Mouse (Mus musculus): Measurements from ENCODE around the gene Dab1. TPM values are rescaled to one million over a fixed set of nuclear protein-coding genes. Genes with fewer than 3 reads are reported as not detected.

Gene Dab1
- polyA plus RNA-seq, 1 experiment from 2014 or later, result 69.6 TPM

DNA sequence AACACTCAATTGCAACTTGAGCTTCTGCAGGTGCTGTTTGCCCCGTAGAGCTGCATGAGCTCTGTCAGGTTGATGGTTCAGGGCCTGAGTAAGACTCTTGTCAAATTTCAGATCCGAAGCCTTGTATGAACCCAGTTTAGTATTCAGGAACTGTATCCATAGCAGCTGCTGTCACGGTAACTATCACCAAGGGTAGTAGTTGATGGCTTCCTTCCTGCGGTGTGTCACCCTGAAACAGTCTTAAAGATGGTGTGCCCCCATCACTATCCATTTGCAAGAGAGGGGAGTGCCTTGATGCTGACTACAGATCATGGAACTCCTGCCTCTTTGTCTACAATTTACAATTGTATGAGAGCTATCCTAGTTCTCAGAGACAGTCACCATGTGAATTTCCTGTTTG is 87.3 kb downstream of the Dab1 start:
- Histone ChIP-seq H3K27me3 (peaks cover 4% of the 10 kb centered on the region; the same call in 1 of the 2 replicates), H3K9ac (no peak overlapping the region), H3K4me3 (no peak overlapping the region), H3K36me3 (no peaks in the 10 kb centered on the region), H3K4me2 (no peak overlapping the region), H3K4me1 (replicated peaks) (no peaks in the 10 kb centered on the region), H3K9me3 (no peaks in the 10 kb centered on the region), H3K27ac (no peak overlapping the region)
- 72% methylated on average over 4 of the region's 4 CpGs for whole genome bisulfite sequencing
- no peak for ATAC-seq (ENCODE audit: low FRiP score)

GRCm38 (mm10) chr4:103707140-103707539 is 88.0 kb downstream of the Dab1 start:
- Histone ChIP-seq H3K27me3 (peaks cover 4% of the 10 kb centered on the region; the same call in 1 of the 2 replicates), H3K27ac (no peak overlapping the region), H3K9me3 (no peaks in the 10 kb centered on the region), H3K4me3 (no peak overlapping the region), H3K9ac (no peak overlapping the region), H3K4me1 (replicated peaks) (no peaks in the 10 kb centered on the region), H3K4me2 (no peak overlapping the region), H3K36me3 (no peaks in the 10 kb centered on the region)
- ATAC-seq (ENCODE audit: low FRiP score), result no peak
- WGBS, result 71% methylated on average over 1 of the region's 1 CpGs

DNA sequence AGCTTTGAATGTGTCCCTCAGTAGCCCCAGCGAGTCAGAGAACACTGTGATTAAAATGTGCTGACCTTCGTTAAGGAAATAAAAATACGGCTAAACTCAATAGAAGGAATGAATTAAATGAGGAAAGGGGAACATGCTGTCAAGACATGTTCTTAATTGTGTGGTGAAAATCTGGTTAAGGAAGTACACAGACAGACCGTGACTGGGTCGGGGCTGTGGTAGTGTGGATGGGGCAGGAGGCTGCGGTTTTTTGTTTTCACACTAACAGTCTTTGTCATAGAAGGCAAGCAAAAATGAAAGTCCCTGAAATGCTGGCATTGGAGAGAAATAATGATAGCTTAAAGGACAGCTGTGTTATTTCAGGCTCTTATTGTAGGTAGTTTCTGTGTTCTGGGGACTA is 92.2 kb downstream of the Dab1 start:
- Histone ChIP-seq H3K4me1 (replicated peaks) (no peaks in the 10 kb centered on the region), H3K4me2 (no peak overlapping the region), H3K9me3 (no peaks in the 10 kb centered on the region), H3K27me3 (no peaks in the 10 kb centered on the region), H3K27ac (no peak overlapping the region), H3K9ac (no peak overlapping the region), H3K4me3 (no peak overlapping the region), H3K36me3 (no peaks in the 10 kb centered on the region)
- ATAC-seq (ENCODE audit: low FRiP score), result no peak
- WGBS, result 76% methylated on average over 6 of the region's 6 CpGs

DNA sequence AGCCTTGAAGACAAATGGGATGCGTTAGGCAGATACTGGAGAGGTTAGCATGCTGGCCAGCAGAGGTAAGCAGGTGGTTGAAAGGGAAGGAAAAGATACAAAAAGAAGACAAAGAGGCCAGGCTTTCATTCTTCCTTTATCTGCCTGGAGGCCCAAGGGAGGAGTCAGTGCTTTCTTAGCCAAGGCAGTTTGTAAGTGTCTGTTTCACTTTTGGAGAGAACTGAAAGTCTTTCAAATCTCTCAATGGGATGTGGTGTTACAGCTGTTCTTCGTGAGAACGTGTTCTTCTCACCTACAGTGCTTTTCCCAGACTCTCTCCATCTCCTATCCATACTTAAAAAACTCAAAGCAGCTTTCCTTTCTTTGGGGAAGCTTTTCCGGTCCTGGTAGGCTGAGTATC is 94.8 kb downstream of the Dab1 start:
- 82% methylated on average over 4 of the region's 4 CpGs for WGBS
- H3K9me3 ChIP-seq, result no peaks in the 10 kb centered on the region
- H3K27ac ChIP-seq, result no peak overlapping the region
- H3K4me3 ChIP-seq, result no peak overlapping the region
- no peak overlapping the region for H3K9ac ChIP-seq
- no peaks in the 10 kb centered on the region for H3K36me3 ChIP-seq
- H3K27me3 ChIP-seq, result no peaks in the 10 kb centered on the region
- no peak overlapping the region for H3K4me2 ChIP-seq
- ATAC-seq (ENCODE audit: low FRiP score), result no peak
- no peaks in the 10 kb centered on the region for H3K4me1 ChIP-seq (replicated peaks)

- H3K27ac ChIP-seq, result no peak overlapping the region
- H3K36me3 ChIP-seq, result no peaks in the 10 kb centered on the region
- no peaks in the 10 kb centered on the region for H3K27me3 ChIP-seq
- ATAC-seq (ENCODE audit: low FRiP score), result no peak
- H3K9me3 ChIP-seq, result no peaks in the 10 kb centered on the region
- H3K9ac ChIP-seq, result no peak overlapping the region
- no peak overlapping the region for H3K4me2 ChIP-seq
- H3K4me3 ChIP-seq, result no peak overlapping the region
- WGBS, result 83% methylated on average over 7 of the region's 7 CpGs
- H3K4me1 ChIP-seq (replicated peaks), result no peaks in the 10 kb centered on the region
Observed at GRCm38 (mm10) chr4:103714991-103715390, 95.8 kb downstream of the Dab1 start.

DNA sequence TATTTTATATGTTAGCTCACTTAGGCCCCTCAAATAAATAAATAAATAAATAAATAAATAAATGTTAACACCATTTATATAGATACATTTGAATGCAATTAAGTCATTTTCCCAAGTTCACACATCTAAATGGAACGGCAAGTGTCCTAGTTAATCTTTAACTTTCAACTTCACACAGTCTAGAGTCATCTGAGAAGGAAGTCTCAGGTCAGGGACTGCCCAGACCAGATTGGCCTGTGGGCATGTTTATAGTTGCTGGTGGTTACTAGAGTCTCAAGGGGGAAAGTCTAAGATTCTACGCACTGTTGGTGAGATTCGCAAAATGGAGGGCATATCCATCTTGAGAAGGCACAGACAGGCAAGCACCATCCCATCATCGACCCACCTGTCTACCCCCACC is 96.4 kb downstream of the Dab1 start:
- WGBS, result 94% methylated on average over 4 of the region's 4 CpGs
- no peaks in the 10 kb centered on the region for H3K27me3 ChIP-seq
- H3K4me2 ChIP-seq, result no peak overlapping the region
- H3K27ac ChIP-seq, result no peak overlapping the region
- H3K36me3 ChIP-seq, result no peaks in the 10 kb centered on the region
- no peak overlapping the region for H3K4me3 ChIP-seq
- ATAC-seq (ENCODE audit: low FRiP score), result no peak
- no peak overlapping the region for H3K9ac ChIP-seq
- H3K4me1 ChIP-seq (replicated peaks), result no peaks in the 10 kb centered on the region
- no peaks in the 10 kb centered on the region for H3K9me3 ChIP-seq

DNA sequence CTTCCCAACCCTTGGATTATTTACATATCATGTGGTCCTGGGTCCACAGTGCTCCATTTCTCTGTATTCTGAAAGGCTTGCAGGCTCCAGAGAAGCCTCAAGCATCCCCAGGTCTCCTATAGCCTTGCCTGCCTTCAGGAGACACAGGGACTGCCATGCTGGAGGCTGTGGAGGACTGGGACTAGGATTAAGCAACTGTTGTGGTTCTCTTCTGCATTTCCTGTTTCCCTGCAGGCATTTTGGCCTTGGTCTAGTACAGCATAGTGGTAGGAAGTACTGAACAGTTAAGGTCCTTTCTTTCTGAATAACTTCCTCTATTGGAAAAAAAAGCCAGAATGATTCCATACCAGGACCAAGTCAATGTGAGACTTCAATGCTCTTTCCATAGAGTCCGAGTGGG is 103.6 kb downstream of the Dab1 start:
- Histone ChIP-seq H3K27me3 (no peaks in the 10 kb centered on the region), H3K36me3 (no peaks in the 10 kb centered on the region), H3K4me1 (replicated peaks) (no peaks in the 10 kb centered on the region), H3K4me3 (no peak overlapping the region), H3K9ac (no peak overlapping the region), H3K9me3 (no peaks in the 10 kb centered on the region), H3K4me2 (no peak overlapping the region), H3K27ac (no peak overlapping the region)
- no peak for ATAC-seq (ENCODE audit: low FRiP score)
- WGBS, result 100% methylated on average over 1 of the region's 1 CpGs

DNA sequence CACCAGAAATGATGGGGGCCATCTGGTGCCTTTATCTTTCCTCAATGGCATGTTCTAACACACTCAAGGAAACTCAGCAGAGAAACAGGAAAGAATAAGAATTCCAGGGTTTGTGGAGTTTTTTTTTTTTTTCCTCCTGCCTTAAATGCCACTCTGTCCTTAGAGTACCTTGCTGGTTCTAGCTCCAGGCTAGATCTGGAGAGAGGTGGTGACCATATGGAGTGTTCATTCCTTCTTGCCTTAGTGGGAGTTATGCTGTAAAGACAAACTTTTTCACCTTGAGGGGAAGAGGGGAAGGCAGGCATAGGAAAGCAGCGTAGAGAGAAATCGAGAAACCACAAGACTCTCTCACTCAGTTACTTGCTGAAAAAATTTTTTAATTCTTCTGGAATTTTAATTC is 107.3 kb downstream of the Dab1 start:
- no peak overlapping the region for H3K9ac ChIP-seq
- no peaks in the 10 kb centered on the region for H3K4me1 ChIP-seq (replicated peaks)
- H3K27me3 ChIP-seq, result no peaks in the 10 kb centered on the region
- no peaks in the 10 kb centered on the region for H3K9me3 ChIP-seq
- H3K4me2 ChIP-seq, result no peak overlapping the region
- H3K36me3 ChIP-seq, result no peaks in the 10 kb centered on the region
- no peak for ATAC-seq (ENCODE audit: low FRiP score)
- WGBS, result 92% methylated on average over 2 of the region's 2 CpGs
- H3K27ac ChIP-seq, result no peak overlapping the region
- H3K4me3 ChIP-seq, result no peak overlapping the region

GRCm38 (mm10) chr4:103737185-103737584 is 118.0 kb downstream of the Dab1 start:
- no peak overlapping the region for H3K27ac ChIP-seq
- no peaks in the 10 kb centered on the region for H3K36me3 ChIP-seq
- WGBS, result 62% methylated on average over 6 of the region's 6 CpGs
- H3K9me3 ChIP-seq, result no peaks in the 10 kb centered on the region
- no peak overlapping the region for H3K4me2 ChIP-seq
- H3K9ac ChIP-seq, result no peak overlapping the region
- no peaks in the 10 kb centered on the region for H3K27me3 ChIP-seq
- no peak for ATAC-seq (ENCODE audit: low FRiP score)
- H3K4me3 ChIP-seq, result no peak overlapping the region
- no peaks in the 10 kb centered on the region for H3K4me1 ChIP-seq (replicated peaks)

GRCm38 (mm10) chr4:103751249-103751855 is 132.2 kb downstream of the Dab1 start:
- Histone ChIP-seq H3K27ac (no peak overlapping the region), H3K4me1 (replicated peaks) (no peaks in the 10 kb centered on the region), H3K27me3 (no peaks in the 10 kb centered on the region), H3K9ac (no peak overlapping the region), H3K4me3 (no peak overlapping the region), H3K9me3 (no peaks in the 10 kb centered on the region), H3K4me2 (no peak overlapping the region), H3K36me3 (no peaks in the 10 kb centered on the region)
- WGBS, result 55% methylated on average over 4 of the region's 4 CpGs
- ATAC-seq (ENCODE audit: low FRiP score), result no peak

- Histone ChIP-seq H3K9me3 (no peaks in the 10 kb centered on the region), H3K36me3 (no peaks in the 10 kb centered on the region), H3K4me2 (no peak overlapping the region), H3K27ac (no peak overlapping the region), H3K9ac (no peak overlapping the region), H3K4me3 (no peak overlapping the region), H3K27me3 (no peaks in the 10 kb centered on the region), H3K4me1 (replicated peaks) (no peaks in the 10 kb centered on the region; the same call in 1 of the 2 replicates)
- 79% methylated on average over 7 of the region's 7 CpGs for WGBS
- no peak for ATAC-seq (ENCODE audit: low FRiP score)
Observed at GRCm38 (mm10) chr4:103754561-103754960, 135.4 kb downstream of the Dab1 start.

GRCm38 (mm10) chr4:103757241-103757640 is 138.1 kb downstream of the Dab1 start:
- 72% methylated on average over 3 of the region's 3 CpGs for WGBS
- no peak overlapping the region for H3K9ac ChIP-seq
- no peak overlapping the region for H3K27ac ChIP-seq
- no peak overlapping the region for H3K4me2 ChIP-seq
- H3K4me1 ChIP-seq (replicated peaks), result no peaks in the 10 kb centered on the region; the same call in 1 of the 2 replicates
- ATAC-seq (ENCODE audit: low FRiP score), result no peak
- H3K9me3 ChIP-seq, result no peaks in the 10 kb centered on the region
- H3K36me3 ChIP-seq, result no peaks in the 10 kb centered on the region
- no peak overlapping the region for H3K4me3 ChIP-seq
- H3K27me3 ChIP-seq, result no peaks in the 10 kb centered on the region

DNA sequence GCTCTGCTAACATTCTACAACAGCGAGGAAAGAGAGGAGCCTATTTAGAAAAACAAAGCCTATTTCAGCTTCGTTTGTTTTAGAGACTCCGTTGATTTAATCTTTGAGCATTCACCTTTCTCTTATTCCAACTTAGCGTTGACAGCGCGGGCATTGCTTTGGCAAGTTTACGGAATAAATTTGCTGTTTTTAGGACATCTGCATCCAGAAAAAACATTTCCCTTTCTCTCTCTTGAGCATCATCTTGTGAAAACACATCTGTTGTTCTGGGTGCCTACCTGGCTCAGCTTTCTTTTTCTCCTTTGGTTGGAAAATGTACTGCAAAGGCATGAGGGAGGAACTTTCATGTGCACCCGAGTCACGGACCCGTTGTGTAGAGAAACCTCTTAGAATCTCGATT is 143.3 kb downstream of the Dab1 start:
- ATAC-seq (ENCODE audit: low FRiP score), result no peak
- no peaks in the 10 kb centered on the region for H3K36me3 ChIP-seq
- no peak overlapping the region for H3K4me2 ChIP-seq
- H3K27me3 ChIP-seq, result no peaks in the 10 kb centered on the region
- H3K4me3 ChIP-seq, result no peak overlapping the region
- no peak overlapping the region for H3K27ac ChIP-seq
- no peak overlapping the region for H3K9ac ChIP-seq
- no peaks in the 10 kb centered on the region for H3K9me3 ChIP-seq
- H3K4me1 ChIP-seq (replicated peaks), result no peaks in the 10 kb centered on the region; the same call in 1 of the 2 replicates
- WGBS, result 89% methylated on average over 11 of the region's 11 CpGs
